Mouse (Mus musculus) bone marrow, adult 2 months (tissue): ENCODE data around the gene Chd3. TPM values are rescaled to one million over a fixed set of nuclear protein-coding genes. Genes with fewer than 3 reads are reported as not detected.

Experiments used
- H3K27ac ChIP-seq: fragments of 200-500 bp; 2 replicates; pipeline ENCODE4 v1.5.1; 2012; ENCODE audit warnings: low read depth, mild to moderate bottlenecking, control low read depth, inconsistent platforms, low read length; ENCODE audit not compliant: control insufficient read depth, poor library complexity, insufficient read depth
- H3K4me1 ChIP-seq: fragments of 200-500 bp; 2 replicates; pipeline ENCODE4 v1.6.1; 2011; ENCODE audit warnings: low read length; ENCODE audit not compliant: control insufficient read depth, insufficient read depth
- H3K4me3 ChIP-seq: fragments of 200-500 bp; replicated peaks from 2 replicates; pipeline ENCODE3; 2011; ENCODE audit warnings: mild to moderate bottlenecking, low read depth, low read length, control low read depth; ENCODE audit not compliant: control insufficient read depth
- CTCF ChIP-seq: fragments of 200-500 bp; IDR thresholded peaks from 2 replicates; pipeline ENCODE4 v1.5.1; 2011; ENCODE audit warnings: low read length, control low read depth; ENCODE audit not compliant: control insufficient read depth, insufficient read depth
- POLR2A ChIP-seq: fragments of 200-500 bp; IDR thresholded peaks from 2 replicates; pipeline ENCODE4 v1.6.1; 2011; ENCODE audit warnings: low read depth, mild to moderate bottlenecking, control low read depth, low read length, borderline replicate concordance; ENCODE audit not compliant: control insufficient read depth
- WGBS: fragments of 180-500 bp; shearing (Covaris S2); methylation state at CpG from one replicate; pipeline ENCODE4 v1.1.7; 2018; 5-methylcytosine and 5-hydroxymethylcytosine counted together
- polyA plus RNA-seq: library from polyadenylated mRNA; stranded (reverse); fragments of >200 nt; gene quantifications from 2 replicates; pipeline ENCODE4 v1.2.4, GENCODE M21; 2011; ENCODE audit warnings: low replicate concordance; ENCODE audit not compliant: missing spikeins, insufficient read depth, insufficient read length

Chd3 gene
- polyA plus RNA-seq, 1 experiment, result 54.5 TPM

DNA sequence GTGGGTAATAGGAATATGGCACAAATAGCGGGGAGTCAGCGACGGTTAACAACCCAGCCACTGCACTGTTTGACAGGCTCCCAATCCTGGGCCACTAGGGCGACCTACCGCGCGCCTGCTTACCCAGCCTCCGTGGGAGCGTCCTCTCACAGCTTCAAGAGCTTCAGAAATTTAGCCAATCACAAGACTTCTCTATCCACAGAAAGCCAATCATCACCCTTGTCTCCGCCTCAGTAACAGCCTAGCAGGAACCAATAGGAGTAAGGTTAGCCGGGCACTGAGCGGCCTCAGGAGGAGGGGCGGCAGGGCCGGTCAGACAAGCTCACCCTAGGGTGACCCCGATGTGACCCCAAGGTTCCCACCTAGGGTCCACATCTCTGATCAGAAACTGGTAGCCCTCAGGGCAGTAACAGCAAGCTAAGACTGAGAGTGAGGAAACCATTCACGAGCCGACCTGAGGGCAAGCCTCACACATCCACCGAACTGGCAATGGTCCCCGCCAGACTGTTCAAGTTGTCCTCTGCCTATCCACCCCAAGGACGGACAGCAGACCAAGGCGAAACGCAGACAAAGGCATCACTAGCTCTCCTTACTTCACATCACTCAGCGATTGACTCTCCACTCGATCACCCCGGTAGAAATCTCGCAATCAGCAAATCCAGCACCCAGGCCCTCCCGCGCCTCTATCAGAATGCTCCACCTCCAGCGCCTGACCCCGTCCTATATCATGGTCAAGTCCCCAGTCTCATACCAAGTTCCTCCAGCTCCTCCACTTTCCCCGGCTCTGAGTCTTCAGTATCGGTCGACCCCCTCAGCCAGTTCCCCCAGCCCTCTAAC is 39.6 kb upstream of the Chd3 start:
- Histone ChIP-seq H3K4me3 (peak overlapping the region; percentile 98), H3K27ac (peak overlapping the region; percentile 96), H3K4me1 (peaks cover 5% of the 10 kb centered on the region; the same call in 1 of the 2 replicates)
- under 1% methylated on average over 33 of the region's 33 CpGs for WGBS
- TF ChIP-seq POLR2A (peak; percentile 79; the same call in 1 of the 2 replicates), CTCF (no peak)

DNA sequence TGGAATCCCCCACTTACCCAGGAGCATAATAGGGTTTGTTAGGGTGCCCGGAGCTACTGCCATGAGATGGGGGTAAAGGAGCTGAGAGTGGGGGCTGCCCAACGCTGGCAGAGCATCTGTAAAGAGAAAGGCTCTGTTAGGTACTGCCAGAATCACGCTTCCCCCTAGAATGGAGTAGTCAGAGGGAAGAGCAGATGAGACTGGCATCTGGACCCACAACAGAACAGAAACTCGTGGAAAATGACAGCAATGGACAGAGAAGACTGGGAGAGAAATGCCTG is 38.5 kb upstream of the Chd3 start:
- peaks cover 4% of the 10 kb centered on the region; the same call in 1 of the 2 replicates for H3K4me1 ChIP-seq
- no peak overlapping the region; the same call in 1 of the 2 replicates for H3K27ac ChIP-seq
- WGBS, result 86% methylated on average over 4 of the region's 4 CpGs
- TF ChIP-seq CTCF, result no peak
- H3K4me3 ChIP-seq, result no peak overlapping the region

- TF ChIP-seq CTCF, result no peak
- TF ChIP-seq POLR2A, result no peak
- H3K27ac ChIP-seq, result no peak overlapping the region
- WGBS, result 90% methylated on average over 16 of the region's 16 CpGs
- H3K4me3 ChIP-seq, result no peak overlapping the region
- peaks cover 4% of the 10 kb centered on the region; the same call in 1 of the 2 replicates for H3K4me1 ChIP-seq
These were observed 37.9 kb upstream of the Chd3 start for GRCm38 (mm10) chr11:69406867-69407723.

GRCm38 (mm10) chr11:69406282-69406681 is 37.1 kb upstream of the Chd3 start:
- TF ChIP-seq CTCF, result no peak
- TF ChIP-seq POLR2A, result no peak
- no peak overlapping the region for H3K4me3 ChIP-seq
- 94% methylated on average over 19 of the region's 19 CpGs for WGBS
- H3K27ac ChIP-seq, result no peak overlapping the region
- H3K4me1 ChIP-seq, result peaks cover 2% of the 10 kb centered on the region; the same call in 1 of the 2 replicates

DNA sequence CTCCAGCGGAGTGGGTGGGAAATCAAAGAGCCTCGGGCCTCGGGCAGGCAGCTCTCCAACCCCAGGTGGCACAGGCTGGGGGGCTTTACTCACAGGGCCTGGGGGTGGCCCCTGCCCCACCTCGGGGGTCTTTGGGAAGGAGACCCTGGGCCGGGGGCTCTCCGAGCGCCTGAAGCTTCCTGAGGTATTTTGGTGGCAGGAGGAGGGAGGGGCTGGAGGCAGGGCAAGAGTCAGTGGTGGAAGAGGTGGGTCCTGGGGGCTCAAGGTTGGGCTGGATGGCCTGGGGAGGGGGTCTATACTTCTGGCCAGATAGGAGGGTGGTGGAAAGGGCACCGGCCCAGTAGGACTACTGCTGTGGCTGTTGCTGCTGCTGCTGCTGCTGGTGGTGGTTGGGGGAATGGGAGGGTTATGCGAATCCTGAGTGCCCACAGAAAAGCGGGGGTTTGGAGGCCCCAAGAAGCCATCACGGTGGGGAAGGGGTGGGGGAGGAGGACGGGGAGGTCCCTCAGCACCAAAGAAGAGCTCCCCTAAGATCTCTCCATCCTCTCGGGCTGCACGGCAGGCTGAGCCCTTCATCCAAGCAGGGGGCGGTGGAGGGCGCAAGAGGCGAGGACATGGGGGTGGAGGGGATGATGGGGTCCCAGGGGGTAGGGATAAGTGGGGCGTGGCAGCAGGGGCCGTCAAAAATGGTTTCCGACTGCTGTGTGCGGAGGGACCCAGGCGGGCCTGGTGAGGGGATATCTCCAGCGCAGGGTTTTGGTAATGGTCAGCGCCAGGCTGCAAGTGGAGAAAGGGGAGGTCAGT is 36.4 kb upstream of the Chd3 start:
- H3K4me1 ChIP-seq, result peaks cover 2% of the 10 kb centered on the region; the same call in 1 of the 2 replicates
- H3K27ac ChIP-seq, result no peak overlapping the region
- H3K4me3 ChIP-seq, result no peak overlapping the region
- WGBS, result 90% methylated on average over 24 of the region's 24 CpGs
- TF ChIP-seq CTCF, result no peak
- TF ChIP-seq POLR2A, result no peak

DNA sequence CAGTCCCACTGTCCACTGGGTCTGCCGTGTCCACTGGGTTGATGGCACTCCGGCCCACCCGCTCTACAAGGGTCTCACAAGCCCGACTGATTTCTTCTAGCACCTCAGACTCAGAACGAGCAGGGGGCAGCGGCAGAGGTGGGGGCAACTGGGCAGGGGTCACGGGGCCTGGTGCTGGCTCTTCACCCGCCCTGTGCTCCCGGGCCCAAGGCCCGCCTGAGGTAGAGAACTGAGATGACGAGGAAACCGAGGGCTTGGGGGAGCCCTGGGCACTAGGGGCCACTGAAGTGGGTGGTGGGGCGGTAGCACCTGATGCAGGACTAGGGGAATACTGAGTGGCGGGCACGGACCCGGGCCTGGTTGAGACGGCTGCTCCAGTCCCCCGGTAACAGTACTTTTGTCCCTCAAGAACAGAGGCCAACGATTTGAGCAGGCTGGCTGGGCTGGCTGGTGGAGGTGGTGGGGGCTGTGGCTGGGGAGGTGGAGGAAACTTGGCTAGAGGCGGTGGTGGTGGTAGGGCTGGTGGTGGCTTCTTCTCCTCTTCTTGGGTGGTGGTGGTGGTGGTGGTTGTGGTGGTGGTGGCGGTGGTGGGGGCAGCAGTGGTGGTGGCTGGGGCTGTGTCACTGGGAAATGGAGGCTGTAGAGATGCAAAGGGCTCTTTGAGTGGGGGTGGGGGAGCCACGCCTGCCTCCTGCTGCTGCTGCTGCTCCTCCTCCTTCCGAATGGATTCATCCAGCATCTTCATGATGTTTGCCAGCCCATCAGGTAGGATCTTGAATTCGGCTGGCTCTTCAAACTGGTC is 35.6 kb upstream of the Chd3 start:
- no peak for TF ChIP-seq CTCF
- TF ChIP-seq POLR2A, result no peak
- no peak overlapping the region for H3K27ac ChIP-seq
- 87% methylated on average over 24 of the region's 24 CpGs for WGBS
- no peak overlapping the region for H3K4me3 ChIP-seq
- peaks cover 2% of the 10 kb centered on the region; the same call in 1 of the 2 replicates for H3K4me1 ChIP-seq

DNA sequence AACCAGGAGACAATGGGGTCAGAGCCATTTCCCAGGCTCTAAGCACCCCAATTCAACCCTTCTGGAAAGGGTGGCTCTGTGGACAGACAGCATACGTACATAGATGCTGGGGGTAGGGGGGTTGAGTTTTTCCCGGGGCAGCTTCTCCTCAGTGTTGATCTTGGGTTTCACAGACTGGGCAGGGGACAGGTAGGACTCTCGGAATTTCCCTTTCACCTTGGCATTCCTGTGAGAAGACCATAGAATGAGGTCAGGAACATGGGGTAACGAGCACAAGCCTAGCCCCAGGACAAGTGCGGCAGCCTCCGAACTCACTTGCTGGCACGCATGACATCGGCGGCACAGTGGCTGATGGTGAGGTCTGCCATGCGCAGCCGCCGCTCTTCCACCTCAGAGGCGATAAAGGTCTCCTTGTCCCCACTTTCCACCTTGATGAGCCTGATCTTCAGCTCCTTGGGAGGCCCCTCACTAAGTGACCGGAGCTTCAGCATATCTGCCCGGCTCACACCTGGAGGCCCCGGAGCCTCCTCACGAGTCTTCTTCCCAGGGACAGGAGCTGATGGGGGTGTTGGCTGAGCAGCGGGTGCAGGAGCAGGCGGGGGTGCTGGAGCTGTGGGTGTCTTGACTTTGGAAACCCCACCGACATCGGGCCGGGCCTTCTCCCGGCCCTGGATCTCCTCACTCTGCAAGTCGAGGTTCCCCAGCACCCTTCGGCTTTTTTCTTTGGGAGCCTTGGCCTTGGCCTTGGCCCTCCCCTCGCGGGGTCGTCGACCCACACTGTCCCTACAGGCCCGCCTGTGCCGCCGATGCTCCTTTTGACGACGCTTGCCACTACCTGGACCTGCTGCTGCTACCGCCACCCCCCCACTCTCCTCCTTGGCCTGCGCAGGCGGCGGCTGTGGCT is 34.7 kb upstream of the Chd3 start:
- Histone ChIP-seq H3K4me1 (peaks cover 2% of the 10 kb centered on the region; the same call in 1 of the 2 replicates), H3K4me3 (no peak overlapping the region), H3K27ac (no peak overlapping the region)
- 89% methylated on average over 36 of the region's 38 CpGs for WGBS
- TF ChIP-seq POLR2A (no peak), CTCF (no peak)
